8 mouse cellular contexts compared by ENCODE assay signal in the genomic region with DNA sequence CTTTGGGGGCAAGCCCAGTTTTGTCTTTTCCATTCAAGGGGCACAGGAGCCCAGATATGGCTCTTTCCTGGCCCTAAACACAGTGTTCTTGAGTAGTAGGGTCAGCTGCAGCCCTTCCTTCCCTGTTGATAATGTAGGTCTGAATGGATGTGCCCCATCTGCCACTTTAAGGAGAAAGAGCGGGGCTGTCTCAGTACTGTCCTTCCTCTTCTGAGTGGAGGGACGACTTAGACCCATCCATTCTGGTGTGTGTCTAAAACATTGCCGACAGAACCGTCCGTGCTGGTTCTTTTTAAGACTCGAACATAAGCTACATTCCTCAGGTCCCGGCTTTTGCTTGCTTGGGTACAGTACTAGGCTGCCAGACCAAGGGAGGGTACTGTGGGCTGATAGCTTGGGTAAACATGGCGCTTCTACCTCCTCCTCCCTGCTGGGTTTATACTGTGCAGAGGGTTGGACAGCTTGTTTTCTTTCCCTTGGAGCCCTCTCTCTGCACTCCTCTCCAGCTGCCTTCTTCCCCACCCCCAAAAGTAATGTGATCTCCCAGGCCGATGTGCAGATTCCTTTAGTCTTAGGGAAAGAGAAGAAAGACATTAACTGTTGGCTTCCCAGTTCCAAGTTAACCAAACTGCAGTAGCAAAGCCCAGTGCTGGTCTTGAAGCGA.
DNase-seq lines count a peak whose midpoint lies in the region; ATAC-seq and TF ChIP-seq lines count a peak whose summit lies in the region.

No protein-coding gene starts in this region.

- 21% methylated on average over 10 of the region's 10 CpGs for WGBS in forebrain, embryonic 13.5 days
- WGBS in intestine, postnatal 0 days = 21% methylated on average over 10 of the region's 10 CpGs
- 22% methylated on average over 10 of the region's 10 CpGs for WGBS in neural tube, embryonic 15.5 days

- no peak overlapping the region; the same call in 1 of the 2 replicates for H3K27ac ChIP-seq in forebrain, embryonic 13.5 days
- H3K27ac ChIP-seq in intestine, postnatal 0 days (ENCODE audit: low read depth, low read length) = peak overlapping the region; percentile 36; the same call in 1 of the 2 replicates
- H3K27ac ChIP-seq in neural tube, embryonic 15.5 days (replicated peaks) = peak overlapping the region; percentile 56

- no peaks in the 10 kb centered on the region for H3K9me3 ChIP-seq in E14TG2a.4 (ENCODE audit: low read length)
- 0 out of 2 replicates have a peak, but pooled peaks cover 6% of the 10 kb centered on the region for H3K9me3 ChIP-seq in forebrain, embryonic 13.5 days (replicated peaks)
- H3K9me3 ChIP-seq in intestine, postnatal 0 days (ENCODE audit: control insufficient read depth) = no peaks in the 10 kb centered on the region
- no peaks in the 10 kb centered on the region for H3K9me3 ChIP-seq in neural tube, embryonic 15.5 days (replicated peaks)

- H3K36me3 ChIP-seq in E14TG2a.4 (ENCODE audit: insufficient read depth, low read length) = no peaks in the 10 kb centered on the region
- no peaks in the 10 kb centered on the region for H3K36me3 ChIP-seq in forebrain, embryonic 13.5 days (ENCODE audit: poor library complexity, severe bottlenecking)
- H3K36me3 ChIP-seq in intestine, postnatal 0 days (ENCODE audit: control insufficient read depth, insufficient read depth) = no peaks in the 10 kb centered on the region
- no peaks in the 10 kb centered on the region for H3K36me3 ChIP-seq in neural tube, embryonic 15.5 days

- peak overlapping the region; percentile 5; the same call in 1 of the 2 replicates for H3K4me2 ChIP-seq in forebrain, embryonic 13.5 days
- H3K4me2 ChIP-seq in intestine, postnatal 0 days (replicated peaks; ENCODE audit: low read depth) = peak overlapping the region; percentile 28; the same call in 1 of the 2 replicates
- H3K4me2 ChIP-seq in neural tube, embryonic 15.5 days = peak overlapping the region; percentile 30

- no peaks in the 10 kb centered on the region for H3K27me3 ChIP-seq in E14TG2a.4 (ENCODE audit: insufficient read depth, low read length)
- no peaks in the 10 kb centered on the region for H3K27me3 ChIP-seq in forebrain, embryonic 13.5 days
- no peaks in the 10 kb centered on the region for H3K27me3 ChIP-seq in intestine, postnatal 0 days (replicated peaks; ENCODE audit: control insufficient read depth, insufficient read depth, low read length)
- H3K27me3 ChIP-seq in neural tube, embryonic 15.5 days (replicated peaks) = no peaks in the 10 kb centered on the region

- no peak for TF ChIP-seq CTCF in E14TG2a.4 (conservative IDR thresholded peaks at IDR 0.05; ENCODE audit: low read length)
- no peak for TF ChIP-seq CTCF in intestine, postnatal 0 days (IDR thresholded peaks at IDR 0.05; ENCODE audit: low read depth)

- H3K9ac ChIP-seq in forebrain, embryonic 13.5 days = no peak overlapping the region
- no peak overlapping the region for H3K9ac ChIP-seq in intestine, postnatal 0 days (ENCODE audit: low read depth, low read length)
- no peak overlapping the region for H3K9ac ChIP-seq in neural tube, embryonic 15.5 days (replicated peaks)

- peak; percentile 43 for DNase-seq in adrenal gland, postnatal 10 days
- DNase-seq in adrenal gland, adult 8-10 months = no peak
- no peak for DNase-seq in cerebellum, postnatal 36 days
- DNase-seq in cerebellum, adult 11 months = no peak

- no peak for ATAC-seq in forebrain, embryonic 13.5 days
- ATAC-seq in intestine, postnatal 0 days = peak; percentile 56; the same call in 1 of the 2 replicates
- no peak for ATAC-seq in neural tube, embryonic 15.5 days (ENCODE audit: low FRiP score)

- peak overlapping the region; percentile 56 for H3K4me3 ChIP-seq in E14TG2a.4 (replicated peaks; ENCODE audit: low read length)
- H3K4me3 ChIP-seq in forebrain, embryonic 13.5 days = no peak overlapping the region
- H3K4me3 ChIP-seq in intestine, postnatal 0 days (ENCODE audit: low read depth, low read length) = no peak overlapping the region
- no peak overlapping the region for H3K4me3 ChIP-seq in neural tube, embryonic 15.5 days (replicated peaks)

- peaks cover 91% of the 10 kb centered on the region for H3K4me1 ChIP-seq in E14TG2a.4 (replicated peaks; ENCODE audit: low read depth, low read length)
- peaks cover 11% of the 10 kb centered on the region for H3K4me1 ChIP-seq in forebrain, embryonic 13.5 days
- H3K4me1 ChIP-seq in intestine, postnatal 0 days (replicated peaks; ENCODE audit: control insufficient read depth, insufficient read depth, low read length) = no peaks in the 10 kb centered on the region
- peaks cover 6% of the 10 kb centered on the region for H3K4me1 ChIP-seq in neural tube, embryonic 15.5 days
